Comparison of ENCODE assay signal across 16 mouse cellular contexts in genomic region chr12:108583775-108584174, GRCm38 (mm10). TPM values are rescaled to one million over a fixed set of nuclear protein-coding genes. Genes with fewer than 3 reads are reported as not detected.
DNase-seq lines count a peak whose midpoint lies in the region; ATAC-seq and TF ChIP-seq lines count a peak whose summit lies in the region.
"Had no signal": no experiment of that assay in that cellular context is flagged by ENCODE, and none has a peak within 500 bp of the region (broad histone marks: within the 10 kb centered on the region; RNA-seq: fewer than 3 reads in every experiment).

No protein-coding gene starts in this region.

- peak; percentile 34 for DNase-seq in adrenal gland, postnatal 14 days
- no peak for DNase-seq in adrenal gland, postnatal 25 days
- DNase-seq in cerebellum, adult 18-20 months = peak; percentile 35 to 63
- peak; percentile 17 for DNase-seq in lung, postnatal 0 days (ENCODE audit: low spot score)
- DNase-seq in spleen, postnatal 14 days (ENCODE audit: low spot score in 2 of 2) = no peak
- DNase-seq in thymus, postnatal 0 days (ENCODE audit: low spot score) = no peak
- DNase-seq: B cell, adult 2 months; kidney, adult 18-20 months; kidney, postnatal 36 days; thymus, postnatal 4 days had no signal

- H3K9me3 ChIP-seq in lung, postnatal 0 days (ENCODE audit: low read length) = no peaks in the 10 kb centered on the region
- no peaks in the 10 kb centered on the region for H3K9me3 ChIP-seq in intestine, postnatal 0 days (ENCODE audit: control insufficient read depth)
- H3K9me3 ChIP-seq: embryonic facial prominence, embryonic 13.5 days; lung, embryonic 15.5 days had no signal

- H3K4me1 ChIP-seq in lung, postnatal 0 days (ENCODE audit: insufficient read depth, low read depth, low read length) = no peaks in the 10 kb centered on the region
- no peaks in the 10 kb centered on the region for H3K4me1 ChIP-seq in intestine, postnatal 0 days (replicated peaks; ENCODE audit: control insufficient read depth, insufficient read depth, low read length)
- H3K4me1 ChIP-seq: embryonic facial prominence, embryonic 13.5 days; lung, embryonic 15.5 days; midbrain, embryonic 10.5 days had no signal

- peak; percentile 40; the same call in 1 of the 2 replicates for ATAC-seq in lung, postnatal 0 days
- no peak for ATAC-seq in intestine, postnatal 0 days
- ATAC-seq: hindbrain, embryonic 16.5 days had no signal

- no peak overlapping the region for H3K4me2 ChIP-seq in lung, postnatal 0 days (replicated peaks; ENCODE audit: low read depth, low read length)
- H3K4me2 ChIP-seq in intestine, postnatal 0 days (replicated peaks; ENCODE audit: low read depth) = no peak overlapping the region
- H3K4me2 ChIP-seq: embryonic facial prominence, embryonic 13.5 days; lung, embryonic 15.5 days had no signal

- TF ChIP-seq CTCF in C2C12 (IDR thresholded peaks at IDR 0.05; ENCODE audit: control insufficient read depth, insufficient read depth, insufficient read length) = no peak
- TF ChIP-seq CTCF in lung, postnatal 0 days (IDR thresholded peaks at IDR 0.05) = no peak
- TF ChIP-seq CTCF in intestine, postnatal 0 days (IDR thresholded peaks at IDR 0.05; ENCODE audit: low read depth) = no peak

- H3K79me3 ChIP-seq in C2C12 (ENCODE audit: low read depth) = peaks cover 24% of the 10 kb centered on the region

- no peak overlapping the region for H3K4me3 ChIP-seq in C2C12 (ENCODE audit: insufficient read depth, poor library complexity, severe bottlenecking)
- no peak overlapping the region for H3K4me3 ChIP-seq in lung, postnatal 0 days (ENCODE audit: low read depth, low read length)
- H3K4me3 ChIP-seq in intestine, postnatal 0 days (ENCODE audit: low read depth, low read length) = no peak overlapping the region
- H3K4me3 ChIP-seq: embryonic facial prominence, embryonic 13.5 days; lung, embryonic 15.5 days; midbrain, embryonic 10.5 days had no signal

- H3K79me2 ChIP-seq in C2C12 (ENCODE audit: control insufficient read depth, insufficient read depth) = peaks cover 85% of the 10 kb centered on the region

- no peaks in the 10 kb centered on the region for H3K27me3 ChIP-seq in C2C12 (ENCODE audit: control insufficient read depth, insufficient read depth, insufficient read length)
- no peaks in the 10 kb centered on the region for H3K27me3 ChIP-seq in lung, postnatal 0 days (replicated peaks; ENCODE audit: insufficient read depth, low read length)
- H3K27me3 ChIP-seq in intestine, postnatal 0 days (replicated peaks; ENCODE audit: control insufficient read depth, insufficient read depth, low read length) = no peaks in the 10 kb centered on the region
- H3K27me3 ChIP-seq: embryonic facial prominence, embryonic 13.5 days; lung, embryonic 15.5 days had no signal

- no peak overlapping the region for H3K9ac ChIP-seq in lung, postnatal 0 days (replicated peaks; ENCODE audit: low read depth)
- H3K9ac ChIP-seq in intestine, postnatal 0 days (ENCODE audit: low read depth, low read length) = no peak overlapping the region
- H3K9ac ChIP-seq: embryonic facial prominence, embryonic 13.5 days; lung, embryonic 15.5 days had no signal

- peak; percentile 67; the same call in 1 of the 2 replicates for TF ChIP-seq EP300 in lung, postnatal 0 days (IDR thresholded peaks at IDR 0.05)

- H3K36me3 ChIP-seq in C2C12 (ENCODE audit: control insufficient read depth, insufficient read depth) = peaks cover 13% of the 10 kb centered on the region
- no peaks in the 10 kb centered on the region for H3K36me3 ChIP-seq in lung, postnatal 0 days (ENCODE audit: insufficient read depth, low read length)
- H3K36me3 ChIP-seq in intestine, postnatal 0 days (ENCODE audit: control insufficient read depth, insufficient read depth) = no peaks in the 10 kb centered on the region

- WGBS in lung, postnatal 0 days = 39% methylated on average over 1 of the region's 1 CpGs
- WGBS in intestine, postnatal 0 days = 52% methylated on average over 1 of the region's 1 CpGs

- no peak overlapping the region for H3K27ac ChIP-seq in lung, postnatal 0 days (ENCODE audit: low read length)
- no peak overlapping the region for H3K27ac ChIP-seq in intestine, postnatal 0 days (ENCODE audit: low read depth, low read length)
- H3K27ac ChIP-seq: embryonic facial prominence, embryonic 13.5 days; lung, embryonic 15.5 days; midbrain, embryonic 10.5 days had no signal

- H3ac ChIP-seq in C2C12 (ENCODE audit: control insufficient read depth, insufficient read length, low read depth) = no peak overlapping the region

TF ChIP-seq in C2C12, 6 proteins besides CTCF, POLR2A, EP300 and RAD21:
- TF ChIP-seq MYOD1 (IDR thresholded peaks at IDR 0.05; ENCODE audit: control insufficient read depth, insufficient read length, low read depth) (peak; percentile 92), FOSL1 (IDR thresholded peaks at IDR 0.05; ENCODE audit: insufficient read depth, low read length, poor library complexity, severe bottlenecking) (no peak)

RNA-seq across cellular contexts. Expression of gene Evl, which starts 29.3 kb away (rescaled TPM):
- total RNA-seq in adrenal gland, postnatal 14 days (2021) = 67.3 and 107 TPM in 2 replicates
- total RNA-seq in adrenal gland, postnatal 25 days (2021) = 49.6 and 55.2 TPM in 2 replicates
- 89.9 TPM for polyA plus RNA-seq in C2C12 (2012; fragmentation: generic; extraction: Trizol)
- 43.9 and 45.5 TPM in 2 replicates for polyA plus RNA-seq in lung, postnatal 0 days (2015; fragmentation: Nextera tagmentation; extraction: Ambion mirVana)
- 69.7 and 73.8 TPM in 2 replicates for polyA plus RNA-seq in thymus, postnatal 0 days (2015; fragmentation: Nextera tagmentation; extraction: Ambion mirVana)
- polyA plus RNA-seq in intestine, postnatal 0 days (2015; fragmentation: Nextera tagmentation; extraction: Ambion mirVana) = 18.0 and 20.5 TPM in 2 replicates

Comparison
In these comparisons a context has a peak if more than half of its experiments do, and no peak if none do; other contexts are left out.
1. DNase-seq: peak in adrenal gland, postnatal 14 days (single experiment), cerebellum, adult 18-20 months (2 of 2) and lung, postnatal 0 days (single experiment); none in adrenal gland, postnatal 25 days (single experiment), spleen, postnatal 14 days (0 of 2) and thymus, postnatal 0 days (single experiment).